Mouse (Mus musculus): ENCODE measurements at regions not wholly inside any gene's neighbourhood (a gene's known extent, or its start where the extent isn't known, plus 50 kb on each side); places are given as distances from the start of the nearest gene placed in this dataset.

GRCm38 (mm10) chr15:96884901-96885300, 170.9 kb downstream of the Slc38a4 start:
- no peak overlapping the region for H3K4me3 ChIP-seq (ENCODE audit: control insufficient read depth in 1 of 2, insufficient read depth in 1 of 2, low read depth in 2 of 2, low read length in 2 of 2)
- H3K27ac ChIP-seq (ENCODE audit: control insufficient read depth, low read depth, low read length) = no peak overlapping the region
- DNase-seq (ENCODE audit: low read depth, low spot score) = no peak
- H3K36me3 ChIP-seq (ENCODE audit: control insufficient read depth in 1 of 2, insufficient read depth in 2 of 2, low read length in 2 of 2) = no peaks in the 10 kb centered on the region
- no peak overlapping the region for H3K9ac ChIP-seq (ENCODE audit: control insufficient read depth, low read depth, low read length, poor library complexity, severe bottlenecking)
- TF ChIP-seq TAL1 (IDR thresholded peaks at IDR 0.05; ENCODE audit: low read length) (no peak), ZKSCAN1 (IDR thresholded peaks at IDR 0.05; ENCODE audit: low read depth, low read length) (no peak), NELFE (IDR thresholded peaks at IDR 0.05; ENCODE audit: low read depth, low read length) (no peak), USF1 (IDR thresholded peaks at IDR 0.05; ENCODE audit: low read depth, low read length) (no peak), MAZ (IDR thresholded peaks at IDR 0.05; ENCODE audit: low read depth, low read length) (no peak), HCFC1 (IDR thresholded peaks at IDR 0.05; ENCODE audit: low read depth, low read length) (no peak), ELF1 (IDR thresholded peaks at IDR 0.05; ENCODE audit: low read depth, low read length) (no peak), ETS1 (IDR thresholded peaks at IDR 0.05; ENCODE audit: low read depth, low read length) (no peak), MEF2A (IDR thresholded peaks at IDR 0.05; ENCODE audit: extremely low read depth, insufficient replicate concordance, low read depth, low read length, poor library complexity, severe bottlenecking) (no peak), GABPA (IDR thresholded peaks at IDR 0.05; ENCODE audit: low read depth, low read length) (no peak), MXI1 (IDR thresholded peaks at IDR 0.05; ENCODE audit: low read depth, low read length) (no peak), RAD21 (IDR thresholded peaks at IDR 0.05; ENCODE audit: low read depth, low read length) (no peak), ZC3H11A (IDR thresholded peaks at IDR 0.05; ENCODE audit: low read depth, low read length) (no peak), EP300 (IDR thresholded peaks at IDR 0.05; ENCODE audit: low read depth in 1 of 2, low read length in 2 of 2) (no peak), CHD1 (IDR thresholded peaks at IDR 0.05; ENCODE audit: low read depth, low read length) (no peak), BHLHE40 (IDR thresholded peaks at IDR 0.05; ENCODE audit: borderline replicate concordance, low read depth, low read length) (no peak), SMC3 (IDR thresholded peaks at IDR 0.05; ENCODE audit: low read depth, low read length) (no peak), NRF1 (IDR thresholded peaks at IDR 0.05; ENCODE audit: insufficient read depth, low read depth, low read length, poor library complexity, severe bottlenecking) (no peak)
- no peaks in the 10 kb centered on the region; a peak in 1 of 4 replicates for H3K4me1 ChIP-seq (ENCODE audit: control insufficient read depth in 1 of 2, insufficient read depth in 2 of 2, low read length in 2 of 2)
- no peaks in the 10 kb centered on the region for H3K9me3 ChIP-seq (replicated peaks; ENCODE audit: insufficient read depth, low read length)
- H3K27me3 ChIP-seq (ENCODE audit: control insufficient read depth in 1 of 2, insufficient read depth in 2 of 2, low read length in 2 of 2) = peaks cover 2 to 4% of the 10 kb centered on the region in 2 experiments; a peak in 2 of 4 replicates
- no peaks in the 10 kb centered on the region for H3K79me2 ChIP-seq (ENCODE audit: control insufficient read depth, insufficient read depth, low read length, poor library complexity)

- H3K27me3 ChIP-seq (ENCODE audit: control insufficient read depth in 1 of 2, insufficient read depth in 2 of 2, low read length in 2 of 2) = peaks cover 2 to 4% of the 10 kb centered on the region in 2 experiments; a peak in 2 of 4 replicates
- DNase-seq (ENCODE audit: low read depth, low spot score) = no peak
- no peak overlapping the region for H3K4me3 ChIP-seq (ENCODE audit: control insufficient read depth in 1 of 2, insufficient read depth in 1 of 2, low read depth in 2 of 2, low read length in 2 of 2)
- H3K9ac ChIP-seq (ENCODE audit: control insufficient read depth, low read depth, low read length, poor library complexity, severe bottlenecking) = no peak overlapping the region
- no peaks in the 10 kb centered on the region for H3K9me3 ChIP-seq (replicated peaks; ENCODE audit: insufficient read depth, low read length)
- no peaks in the 10 kb centered on the region; a peak in 1 of 4 replicates for H3K4me1 ChIP-seq (ENCODE audit: control insufficient read depth in 1 of 2, insufficient read depth in 2 of 2, low read length in 2 of 2)
- no peak for TF ChIP-seq POLR2AphosphoS2 (IDR thresholded peaks at IDR 0.05; ENCODE audit: low read length)
- no peaks in the 10 kb centered on the region for H3K79me2 ChIP-seq (ENCODE audit: control insufficient read depth, insufficient read depth, low read length, poor library complexity)
- H3K27ac ChIP-seq (ENCODE audit: control insufficient read depth, low read depth, low read length) = no peak overlapping the region
- no peaks in the 10 kb centered on the region for H3K36me3 ChIP-seq (ENCODE audit: control insufficient read depth in 1 of 2, insufficient read depth in 2 of 2, low read length in 2 of 2)
Measured at GRCm38 (mm10) chr15:96883754-96884153, 172.0 kb downstream of the Slc38a4 start.

Data from MEL (cell line).